Mouse (Mus musculus): ENCODE results near the gene Sh3glb1.

The Sh3glb1 gene

GRCm38 (mm10) chr3:144714606-144715005 is 5.5 kb downstream of the Sh3glb1 start:
- no peak for DNase-seq

- peak; percentile 31 for DNase-seq
Observed at GRCm38 (mm10) chr3:144714126-144714525, 6.0 kb downstream of the Sh3glb1 start.

GRCm38 (mm10) chr3:144711607-144712206 is 8.4 kb downstream of the Sh3glb1 start:
- no peak for DNase-seq

GRCm38 (mm10) chr3:144708612-144709011 is 11.5 kb downstream of the Sh3glb1 start:
- no peak for DNase-seq

- no peak for DNase-seq
Observed at GRCm38 (mm10) chr3:144703959-144704358, 16.2 kb downstream of the Sh3glb1 start.

DNA sequence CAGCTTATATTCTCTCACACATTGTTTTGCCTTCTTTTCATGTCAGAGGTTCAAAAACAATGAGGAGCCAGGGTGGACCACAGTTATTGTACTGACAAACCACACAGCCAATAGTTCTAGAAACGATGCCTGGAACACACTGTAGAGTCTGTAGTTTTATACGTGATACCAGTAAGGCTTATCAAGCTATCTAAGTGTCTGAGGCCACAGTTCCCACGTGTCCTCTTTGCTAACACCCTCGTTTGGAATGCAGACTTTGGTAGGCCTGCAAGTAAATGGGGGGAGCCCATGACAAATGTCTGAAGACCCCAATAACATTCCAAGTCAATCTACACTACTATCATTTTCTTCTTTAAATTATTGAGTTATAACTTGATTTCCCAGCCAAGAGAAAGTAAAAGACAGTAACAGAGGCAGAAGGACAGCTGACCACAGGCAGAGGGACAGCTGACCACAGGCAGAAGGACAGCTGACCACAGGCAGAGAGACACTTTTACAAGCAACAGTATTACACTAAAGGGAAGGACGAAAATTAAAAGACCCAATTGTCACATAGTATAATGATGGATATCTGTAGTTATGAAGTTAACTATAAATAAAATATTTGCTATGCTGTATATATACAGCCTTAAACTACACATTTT is 21.2 kb downstream of the Sh3glb1 start:
- no peak for DNase-seq

- DNase-seq, result no peak
Observed at GRCm38 (mm10) chr3:144697942-144698341, 22.2 kb downstream of the Sh3glb1 start.

DNA sequence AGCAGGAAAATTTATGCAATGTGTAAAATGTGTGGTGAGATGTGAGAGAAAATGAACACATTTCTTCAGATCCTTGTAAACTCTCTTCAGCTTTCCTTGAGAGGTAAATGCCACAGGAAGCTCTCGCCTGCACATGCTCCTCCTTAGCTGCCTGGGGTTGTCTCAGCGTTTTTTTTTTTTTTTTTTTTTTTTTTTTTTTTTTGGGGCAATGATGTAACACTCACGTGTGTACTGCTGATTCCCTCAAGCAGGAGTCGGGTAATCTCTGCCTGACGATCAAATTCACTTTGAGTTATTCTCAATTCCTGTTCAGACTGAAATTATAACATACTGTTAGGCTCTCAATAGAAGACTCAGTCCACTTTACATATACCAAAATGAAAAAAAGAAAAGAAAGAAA is 23.0 kb downstream of the Sh3glb1 start:
- no peak for DNase-seq

GRCm38 (mm10) chr3:144694941-144695340 is 25.2 kb downstream of the Sh3glb1 start:
- DNase-seq, result no peak

DNA sequence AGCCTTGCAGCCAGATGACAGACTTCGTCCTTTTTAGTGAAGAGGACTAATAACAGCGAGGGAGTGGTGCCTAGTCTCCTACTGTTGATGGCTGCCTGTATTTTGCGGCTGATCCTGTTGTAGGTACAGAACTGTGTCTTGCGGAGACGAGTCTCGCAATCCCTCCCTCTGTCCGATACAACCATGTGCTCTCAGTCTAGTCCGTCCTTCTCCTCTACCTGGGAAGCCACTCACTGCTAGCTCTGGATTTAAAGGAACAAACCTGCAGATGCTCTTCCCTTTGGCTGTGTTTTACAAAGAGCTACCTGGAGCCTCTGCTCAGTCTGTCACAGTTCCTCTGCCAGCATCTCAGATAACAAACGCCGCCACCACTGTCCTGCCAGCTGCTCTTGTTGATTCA is 26.1 kb downstream of the Sh3glb1 start:
- DNase-seq, result no peak

DNA sequence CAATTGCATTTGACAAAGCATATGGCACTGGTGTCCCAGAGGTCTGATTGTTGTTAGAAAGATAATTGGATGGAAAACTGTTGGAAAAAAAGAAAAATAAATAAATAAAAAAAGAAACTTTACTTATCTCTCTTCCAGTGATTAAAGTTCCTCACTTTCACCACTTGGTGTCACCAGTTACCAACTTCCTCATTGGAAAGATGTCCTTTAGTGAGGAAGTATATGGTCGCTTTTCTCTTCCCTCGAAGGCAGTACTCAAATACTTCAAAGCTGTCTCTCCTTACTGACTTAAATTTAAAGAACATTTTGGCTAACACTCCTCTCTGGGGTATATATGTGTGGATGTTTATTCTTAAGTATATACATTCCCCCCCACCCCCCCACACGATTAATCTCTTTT is 28.1 kb downstream of the Sh3glb1 start:
- DNase-seq, result no peak

- peak; percentile 36 for DNase-seq
Observed at GRCm38 (mm10) chr3:144689236-144689635, 30.9 kb downstream of the Sh3glb1 start.

DNA sequence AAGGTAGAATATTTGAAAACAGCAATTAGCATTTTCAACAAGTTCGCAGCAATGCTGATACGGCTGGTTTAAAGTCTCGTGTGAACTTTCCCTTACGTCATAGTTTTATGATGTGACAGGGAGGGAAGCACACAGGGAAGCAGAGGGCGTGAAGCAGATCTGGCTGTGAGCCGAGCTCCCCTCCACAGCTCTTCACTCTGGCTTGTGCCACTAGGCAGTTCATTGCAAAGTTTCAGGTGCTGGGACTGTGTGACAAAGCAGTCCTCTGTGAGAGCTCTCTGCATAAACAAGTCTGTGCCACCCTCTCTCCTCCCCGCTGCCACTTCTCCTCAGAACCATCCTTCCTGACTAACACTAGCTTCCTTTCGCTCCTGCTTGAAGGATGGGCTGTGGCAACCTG is 31.9 kb downstream of the Sh3glb1 start:
- DNase-seq, result no peak

- no peak for DNase-seq
Observed at GRCm38 (mm10) chr3:144687618-144688017, 32.5 kb downstream of the Sh3glb1 start.

GRCm38 (mm10) chr3:144686146-144686545 is 34.0 kb downstream of the Sh3glb1 start:
- DNase-seq, result no peak

- DNase-seq, result no peak
Observed at GRCm38 (mm10) chr3:144683136-144683814, 36.9 kb downstream of the Sh3glb1 start.

DNA sequence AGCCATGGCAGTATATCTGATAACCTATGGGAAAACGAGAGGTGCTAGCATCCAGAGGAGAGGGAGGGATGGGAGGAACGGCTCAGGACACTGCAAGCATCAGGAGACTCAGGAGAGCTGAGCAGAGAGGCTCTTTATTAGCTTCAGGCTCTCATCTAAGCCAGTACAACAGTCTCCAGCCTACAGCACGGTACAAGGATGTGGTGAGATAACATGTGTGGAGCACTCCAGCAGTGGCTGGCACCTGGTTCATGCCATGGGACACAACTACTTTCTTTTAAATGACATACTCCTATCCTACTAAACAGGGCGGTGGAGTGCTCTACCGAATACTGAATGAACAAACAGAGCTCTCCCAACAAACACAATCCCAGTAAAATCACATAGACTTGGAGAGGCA is 38.6 kb downstream of the Sh3glb1 start:
- DNase-seq, result no peak

DNA sequence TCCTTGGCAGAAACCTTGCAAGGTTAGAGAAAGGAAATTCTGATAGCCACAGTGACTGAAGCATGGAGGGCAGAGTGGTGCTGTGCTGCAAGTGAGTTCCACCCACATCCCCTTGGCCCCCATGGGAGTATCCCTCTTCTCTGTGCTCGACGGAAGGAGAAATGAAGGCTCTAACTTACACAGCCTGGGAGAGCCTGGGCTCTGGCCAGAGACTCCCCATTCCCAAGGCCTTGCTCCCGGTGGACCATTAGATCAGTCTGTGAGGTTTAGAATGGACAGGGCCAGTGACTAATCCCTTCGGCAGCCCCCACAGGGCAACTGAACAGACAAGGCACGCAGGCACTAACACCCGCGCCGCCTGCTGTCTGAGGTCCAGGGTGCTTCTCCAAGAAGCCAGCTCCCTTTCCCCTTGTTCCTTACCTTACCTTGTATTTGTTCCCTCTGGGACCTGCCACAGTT is 40.4 kb downstream of the Sh3glb1 start:
- no peak for DNase-seq

GRCm38 (mm10) chr3:144679137-144679536 is 41.0 kb downstream of the Sh3glb1 start:
- no peak for DNase-seq

- no peak for DNase-seq
Observed at GRCm38 (mm10) chr3:144677751-144678150, 42.4 kb downstream of the Sh3glb1 start.

DNA sequence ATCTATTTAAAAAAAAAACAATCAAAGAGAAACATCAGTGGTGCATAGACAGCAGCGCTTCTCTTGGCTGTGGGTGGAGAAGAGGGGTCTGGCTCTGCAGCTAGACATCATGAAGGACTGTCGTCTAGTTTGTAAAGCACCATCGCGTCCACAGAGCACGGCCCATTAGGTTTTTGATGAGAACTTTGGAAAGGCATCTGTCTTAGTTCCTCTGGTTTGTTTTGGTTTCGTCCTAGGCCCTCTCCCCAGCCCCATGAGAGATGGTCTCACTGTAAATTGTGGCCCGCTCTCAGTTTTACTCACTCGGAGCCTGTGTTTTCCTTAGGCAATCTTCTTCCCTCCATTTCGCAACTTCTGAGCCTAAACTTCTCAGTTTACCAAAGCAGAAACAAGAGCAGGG is 43.9 kb downstream of the Sh3glb1 start:
- no peak for DNase-seq

DNA sequence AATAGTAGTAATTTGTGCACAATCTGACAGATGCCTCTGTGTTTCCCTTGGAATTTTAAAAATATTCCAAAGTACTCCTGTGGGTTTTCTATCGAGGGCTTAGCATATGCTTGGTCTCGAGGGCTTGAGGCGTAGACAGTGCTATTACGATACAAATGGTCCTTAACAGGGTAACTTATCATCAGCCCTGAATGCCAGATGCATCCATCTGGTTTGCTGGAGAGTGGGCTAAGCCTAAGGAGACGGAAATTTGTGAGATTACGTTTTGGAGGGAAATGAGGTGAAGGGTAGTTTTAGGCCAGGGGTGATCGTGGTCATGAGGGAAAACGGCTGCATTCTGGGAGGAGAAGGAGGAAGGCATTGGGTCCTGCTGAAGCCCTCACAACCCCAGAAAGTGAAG is 48.1 kb downstream of the Sh3glb1 start:
- DNase-seq, result no peak

- DNase-seq, result no peak
Observed at GRCm38 (mm10) chr3:144669944-144670874, 49.9 kb downstream of the Sh3glb1 start.

All from lung, postnatal 14 days (tissue).